Mouse (Mus musculus) hindbrain, embryonic 14.5 days (tissue): ENCODE measurements around the gene Lfng. TPM values are rescaled to one million over a fixed set of nuclear protein-coding genes. Genes with fewer than 3 reads are reported as not detected.

ENCODE experiments used
- ATAC-seq: fragments of 200-750 bp; cut with Nextera tagmentation; 2 replicates; pipeline ENCODE4 v1.8.0; 2017; ENCODE audit warnings: moderate number of reproducible peaks, mild to moderate bottlenecking, moderate TSS enrichment, moderate library complexity; ENCODE audit not compliant: low FRiP score
- DNase-seq: peaks from one replicate; pipeline ENCODE4 v3.0.0-alpha.2; 2015; ENCODE audit warnings: low spot score
- H3K27ac ChIP-seq: fragments of 300-500 bp; sonication (generic); 2 replicates; pipeline ENCODE4 v1.5.1; 2014; ENCODE audit warnings: mild to moderate bottlenecking, moderate library complexity
- H3K27me3 ChIP-seq: fragments of 300-500 bp; sonication (generic); 2 replicates; pipeline ENCODE4 v1.6.1; 2014; ENCODE audit warnings: mild to moderate bottlenecking, low read length, mixed read lengths; ENCODE audit not compliant: control insufficient read depth, insufficient read depth
- H3K36me3 ChIP-seq: fragments of 300-500 bp; sonication (generic); replicated peaks from 2 replicates; pipeline ENCODE4 v1.6.1; 2014; ENCODE audit not compliant: control insufficient read depth, insufficient read depth
- H3K4me1 ChIP-seq: fragments of 300-500 bp; sonication (generic); replicated peaks from 2 replicates; pipeline ENCODE4 v1.6.1; 2014; ENCODE audit warnings: antibody characterized with exemption, low read length, mixed read lengths; ENCODE audit not compliant: control insufficient read depth, insufficient read depth
- H3K4me2 ChIP-seq: fragments of 300-500 bp; sonication (generic); replicated peaks from 2 replicates; pipeline ENCODE4 v1.6.1; 2014; ENCODE audit warnings: mild to moderate bottlenecking, moderate library complexity
- H3K4me3 ChIP-seq: fragments of 300-500 bp; sonication (generic); replicated peaks from 2 replicates; pipeline ENCODE4 v1.5.1; 2014; ENCODE audit warnings: mild to moderate bottlenecking, low read length
- H3K9ac ChIP-seq: fragments of 300-500 bp; sonication (generic); 2 replicates; pipeline ENCODE4 v1.6.1; 2014
- H3K9me3 ChIP-seq: fragments of 300-500 bp; sonication (generic); 2 replicates; pipeline ENCODE4 v1.6.1; 2016; ENCODE audit warnings: low read length; ENCODE audit not compliant: control insufficient read depth
- WGBS: fragments of 180-500 bp; shearing (Covaris S2); extraction: QIAGEN DNeasy Blood & Tissue Kit; methylation state at CpG from one replicate; pipeline ENCODE4 v1.1.7; 2014; 5-methylcytosine and 5-hydroxymethylcytosine counted together
- polyA plus RNA-seq: library from polyadenylated mRNA; unstranded; fragments of >200 nt; fragmentation: Nextera tagmentation; extraction: Ambion mirVana; gene quantifications from 2 replicates; pipeline ENCODE4 v1.2.1, GENCODE M21; 2014

Lfng gene
- polyA plus RNA-seq, 1 experiment from 2014 or later, result 25.7 TPM

DNA sequence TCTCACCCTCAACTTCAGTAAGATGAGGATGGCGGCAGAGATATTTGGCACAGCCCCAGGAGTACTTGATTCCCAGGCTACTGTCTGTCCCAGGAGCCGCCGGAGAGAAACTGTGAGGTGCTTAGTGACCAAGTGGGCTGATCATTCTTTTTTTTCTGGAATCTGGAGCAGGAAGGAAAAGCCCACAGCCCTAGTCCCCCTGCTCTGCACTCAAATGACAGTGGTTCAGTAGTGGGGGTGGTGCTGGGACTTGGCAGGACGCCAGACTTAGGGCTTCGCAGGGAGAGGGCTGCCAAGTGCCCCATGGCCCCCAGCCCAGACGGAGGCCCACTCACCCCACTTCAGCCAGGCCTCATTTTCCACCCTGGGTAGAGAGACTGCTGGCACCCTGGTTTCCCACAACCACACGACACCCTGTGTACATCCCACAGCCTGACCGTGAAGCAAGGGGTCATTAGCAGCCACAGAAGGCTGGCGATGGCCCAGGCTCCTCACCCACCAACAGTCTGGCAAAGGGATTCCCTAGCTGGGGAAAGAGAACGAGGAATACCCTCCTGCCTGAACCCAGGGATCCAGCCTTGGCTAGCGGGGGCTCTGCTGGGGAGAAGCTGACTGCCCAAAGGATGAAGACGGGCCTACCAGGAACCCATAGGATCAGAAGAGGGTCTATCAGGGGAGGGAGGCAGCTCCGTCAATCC is 40.9 kb downstream of the Lfng start:
- peak; percentile 70 for DNase-seq
- H3K4me1 ChIP-seq, result peaks cover 56% of the 10 kb centered on the region

DNA sequence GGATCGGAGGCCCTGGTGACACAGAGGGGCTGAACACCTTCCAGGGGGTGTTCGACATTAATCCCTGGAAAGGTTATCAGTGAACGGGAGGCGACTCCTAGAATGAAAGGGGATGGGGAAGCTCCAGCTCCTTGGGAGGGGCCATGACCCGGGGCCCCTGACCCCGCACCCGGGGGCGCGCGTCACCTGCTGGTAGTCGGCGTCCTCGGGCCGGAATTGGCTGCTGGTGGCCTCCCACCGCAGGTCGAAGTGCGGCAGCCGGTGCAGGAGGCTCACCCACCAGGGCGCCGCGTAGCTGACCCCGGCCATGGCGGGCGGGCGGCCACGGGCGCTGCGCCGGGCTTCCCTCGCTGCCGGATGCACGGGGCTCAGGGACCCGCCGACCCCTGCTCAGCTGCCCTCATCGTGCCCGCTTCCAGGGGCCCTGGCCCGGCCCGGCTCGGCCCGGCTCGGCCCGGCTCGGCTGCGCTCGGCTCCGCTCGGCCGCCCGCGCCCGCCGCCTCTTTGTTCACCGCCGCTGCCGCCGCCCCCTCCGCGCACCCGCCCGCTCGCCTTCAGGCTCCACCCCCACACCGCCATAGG is 41.5 kb downstream of the Lfng start, which contains the start of gene Ttyh3:
TSS of gene Ttyh3 (minus strand) at position 513 of the 582 bp plus-strand sequence.
- H3K36me3 ChIP-seq, result peaks cover 25% of the 10 kb centered on the region
- no peak for DNase-seq
- H3K4me1 ChIP-seq, result peaks cover 50% of the 10 kb centered on the region

More for the DNA sequence above, 40.9 kb downstream of the Lfng start:
- WGBS, result 3% methylated on average over 13 of the region's 13 CpGs
- Histone ChIP-seq H3K36me3 (peaks cover 27% of the 10 kb centered on the region), H3K9me3 (no peaks in the 10 kb centered on the region), H3K27me3 (no peaks in the 10 kb centered on the region), H3K27ac (peak overlapping the region; percentile 96), H3K4me3 (peak overlapping the region; percentile 100), H3K9ac (peak overlapping the region; percentile 100), H3K4me2 (peak overlapping the region; percentile 100)
- ATAC-seq, result peak; percentile 46

DNA sequence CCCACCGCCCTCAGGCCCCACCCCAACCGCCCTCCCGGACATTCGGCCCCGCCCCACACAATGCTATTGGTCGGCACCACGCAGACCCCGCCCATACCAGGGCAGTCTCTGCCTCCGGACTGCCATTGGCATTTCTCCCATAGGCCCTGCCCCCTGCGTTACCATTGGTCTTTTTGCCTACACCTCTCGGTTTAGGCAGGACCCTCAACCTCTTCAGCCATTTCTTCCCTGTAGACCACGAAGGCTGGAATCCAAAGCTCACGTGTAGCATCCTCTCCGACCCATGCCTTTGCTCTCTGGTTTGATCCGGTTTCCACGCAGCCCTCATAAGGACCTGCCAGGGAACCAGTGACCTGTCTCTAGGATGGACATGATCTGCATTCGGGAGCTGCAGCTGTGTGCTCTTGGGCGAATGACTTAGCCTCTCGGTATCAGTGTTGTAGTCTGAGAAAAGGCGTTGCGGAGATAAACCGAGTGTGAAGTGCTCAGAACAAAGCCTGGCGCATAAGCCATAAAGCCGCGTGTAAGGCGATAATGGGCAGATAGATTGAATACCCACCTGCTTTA is 42.1 kb downstream of the Lfng start:
- peak; percentile 94 for DNase-seq
- Histone ChIP-seq H3K4me1 (peaks cover 48% of the 10 kb centered on the region), H3K36me3 (peaks cover 20% of the 10 kb centered on the region), H3K9me3 (no peaks in the 10 kb centered on the region), H3K4me2 (peak overlapping the region; percentile 56), H3K27ac (peak overlapping the region; percentile 96), H3K9ac (peak overlapping the region; percentile 51), H3K4me3 (peak overlapping the region; percentile 100), H3K27me3 (no peaks in the 10 kb centered on the region)
- 5% methylated on average over 26 of the region's 26 CpGs for WGBS
- ATAC-seq, result peak; percentile 93

More for the DNA sequence above, 41.5 kb downstream of the Lfng start, which contains the start of gene Ttyh3:
- Histone ChIP-seq H3K4me2 (peak within 1 kb of the TSS; percentile 100), H3K9me3 (no peaks in the 10 kb centered on the region), H3K9ac (peak within 1 kb of the TSS; percentile 100), H3K4me3 (peak within 1 kb of the TSS; percentile 100), H3K27me3 (no peaks in the 10 kb centered on the region), H3K27ac (peak within 1 kb of the TSS; percentile 96)
- peak; percentile 0; the same call in 1 of the 2 replicates for ATAC-seq
- under 1% methylated on average over 48 of the region's 62 CpGs for WGBS

DNA sequence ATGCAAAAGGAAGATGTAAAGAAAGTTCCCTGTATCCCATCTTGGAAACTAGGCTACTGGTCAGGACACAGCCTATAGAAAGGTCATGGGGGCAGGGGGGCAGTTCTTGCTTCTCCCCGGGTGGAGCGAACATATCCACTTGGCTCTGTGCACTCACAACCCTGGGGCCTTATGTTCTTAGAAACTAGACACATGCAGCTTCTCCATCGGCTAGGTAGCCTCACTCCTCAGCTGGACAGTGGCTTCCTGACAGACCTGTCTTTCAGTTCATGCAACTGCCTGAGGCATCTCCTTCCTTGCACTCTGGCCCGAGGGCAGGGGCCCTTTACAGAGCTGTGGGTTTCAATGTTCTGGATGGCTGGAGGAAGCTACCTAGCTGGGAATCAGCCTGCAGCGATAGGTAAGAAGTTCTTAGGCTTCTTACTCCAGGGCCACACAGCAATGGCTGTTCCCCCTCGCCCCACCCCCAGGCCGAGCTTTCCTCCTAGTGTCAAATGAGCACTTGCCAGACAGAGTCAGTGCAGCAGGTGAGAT is 42.8 kb downstream of the Lfng start:
- H3K27ac ChIP-seq, result peak overlapping the region; percentile 96
- peaks cover 40% of the 10 kb centered on the region for H3K4me1 ChIP-seq
- peak overlapping the region; percentile 100; the same call in 1 of the 2 replicates for H3K4me3 ChIP-seq
- H3K9ac ChIP-seq, result peak overlapping the region; percentile 51
- ATAC-seq, result no peak
- DNase-seq, result no peak
- H3K36me3 ChIP-seq, result peaks cover 14% of the 10 kb centered on the region; the same call in 1 of the 2 replicates
- peak overlapping the region; percentile 56 for H3K4me2 ChIP-seq
- H3K9me3 ChIP-seq, result no peaks in the 10 kb centered on the region
- 74% methylated on average over 7 of the region's 7 CpGs for WGBS
- no peaks in the 10 kb centered on the region for H3K27me3 ChIP-seq

DNA sequence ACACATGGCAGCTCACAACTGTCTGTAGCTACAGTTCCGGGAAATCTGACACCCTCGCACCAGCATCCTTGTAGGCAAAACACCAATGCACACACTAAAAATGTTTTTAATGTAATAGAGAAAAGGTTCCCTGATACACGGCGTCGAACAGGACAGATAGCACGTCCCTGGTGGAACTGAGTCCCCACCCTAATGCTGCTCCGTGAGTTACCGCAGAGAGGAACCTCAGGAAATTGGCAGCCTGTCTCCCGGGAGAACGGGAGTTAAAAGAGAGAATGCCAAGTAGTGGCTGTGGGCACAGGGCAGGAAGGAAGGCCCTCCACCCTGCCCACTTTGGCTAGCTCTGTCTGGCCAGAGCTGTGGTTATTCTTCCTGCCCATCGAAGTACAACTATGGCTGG is 44.1 kb downstream of the Lfng start:
- Histone ChIP-seq H3K36me3 (peaks cover 3% of the 10 kb centered on the region; the same call in 1 of the 2 replicates), H3K4me3 (no peak overlapping the region), H3K4me1 (peaks cover 28% of the 10 kb centered on the region), H3K9me3 (no peaks in the 10 kb centered on the region), H3K9ac (no peak overlapping the region), H3K27me3 (no peaks in the 10 kb centered on the region), H3K4me2 (no peak overlapping the region), H3K27ac (no peak overlapping the region)
- no peak for DNase-seq
- ATAC-seq, result no peak
- 72% methylated on average over 11 of the region's 11 CpGs for WGBS

DNA sequence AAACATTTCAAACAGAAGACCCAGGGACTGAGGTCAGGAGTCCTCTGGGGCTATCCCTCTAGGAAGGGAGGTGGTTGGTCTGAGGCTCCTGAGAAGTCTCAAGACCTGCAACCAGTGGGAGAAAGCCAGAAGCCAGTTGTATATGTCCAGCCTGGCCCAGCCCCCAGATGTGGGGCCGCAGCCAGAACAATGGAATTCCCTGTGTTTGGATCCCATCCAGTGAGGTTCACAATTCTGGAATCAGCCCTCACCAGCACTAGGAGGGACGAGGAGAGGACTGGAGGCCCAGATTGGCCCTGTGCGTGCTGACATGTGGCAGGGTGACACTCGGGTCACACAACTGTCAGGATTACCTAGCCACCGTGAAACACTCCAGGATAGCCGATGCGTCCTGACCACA is 45.5 kb downstream of the Lfng start:
- no peak overlapping the region for H3K27ac ChIP-seq
- no peak for ATAC-seq
- H3K4me2 ChIP-seq, result no peak overlapping the region
- H3K4me3 ChIP-seq, result no peak overlapping the region
- no peak overlapping the region for H3K9ac ChIP-seq
- H3K27me3 ChIP-seq, result no peaks in the 10 kb centered on the region
- no peaks in the 10 kb centered on the region for H3K9me3 ChIP-seq
- WGBS, result 67% methylated on average over 7 of the region's 7 CpGs
- peaks cover 14% of the 10 kb centered on the region for H3K4me1 ChIP-seq
- no peak for DNase-seq
- H3K36me3 ChIP-seq, result no peaks in the 10 kb centered on the region

DNA sequence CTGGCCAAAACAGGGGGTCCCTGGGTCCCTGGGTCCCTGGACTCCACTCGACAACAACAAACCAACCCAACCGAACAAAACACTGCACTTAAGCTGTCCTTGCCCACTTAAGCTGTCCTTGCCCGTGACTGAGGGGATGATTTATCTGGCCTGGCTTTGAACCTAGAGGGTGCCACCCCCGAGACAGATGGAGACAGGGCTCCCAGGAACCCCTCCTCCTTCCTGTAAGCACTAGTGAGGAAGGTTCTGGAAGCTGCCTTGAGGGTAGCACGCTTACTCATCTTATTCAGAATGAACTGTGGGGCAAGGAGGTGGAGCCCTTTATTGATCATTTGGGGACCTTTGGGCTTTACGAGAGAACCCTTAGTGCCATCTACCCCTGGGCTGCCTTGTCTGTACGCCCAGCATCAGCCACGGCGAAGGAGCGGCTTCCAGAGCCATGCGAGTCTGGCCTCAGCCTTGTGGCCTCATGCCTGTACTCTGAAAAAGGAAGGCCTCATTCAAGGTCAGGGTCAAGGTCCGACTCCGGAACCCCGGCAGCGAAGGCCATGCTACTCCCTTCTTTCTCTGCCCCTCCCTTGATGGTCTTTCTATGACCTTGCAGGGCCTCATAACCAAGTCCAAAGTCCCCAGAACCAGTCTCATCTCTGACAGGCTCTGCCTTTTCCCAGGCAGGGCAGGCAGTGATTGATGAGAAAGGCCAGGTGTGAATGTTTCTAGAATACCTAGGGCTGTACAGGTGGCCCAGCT is 47.2 kb downstream of the Lfng start:
- H3K4me3 ChIP-seq, result no peak overlapping the region
- H3K9me3 ChIP-seq, result no peaks in the 10 kb centered on the region
- 83% methylated on average over 15 of the region's 15 CpGs for WGBS
- no peak overlapping the region for H3K4me2 ChIP-seq
- peaks cover 12% of the 10 kb centered on the region; the same call in 1 of the 2 replicates for H3K4me1 ChIP-seq
- H3K27me3 ChIP-seq, result no peaks in the 10 kb centered on the region
- ATAC-seq (no peak), DNase-seq (no peak)
- H3K36me3 ChIP-seq, result no peaks in the 10 kb centered on the region
- H3K9ac ChIP-seq, result no peak overlapping the region
- no peak overlapping the region for H3K27ac ChIP-seq

DNA sequence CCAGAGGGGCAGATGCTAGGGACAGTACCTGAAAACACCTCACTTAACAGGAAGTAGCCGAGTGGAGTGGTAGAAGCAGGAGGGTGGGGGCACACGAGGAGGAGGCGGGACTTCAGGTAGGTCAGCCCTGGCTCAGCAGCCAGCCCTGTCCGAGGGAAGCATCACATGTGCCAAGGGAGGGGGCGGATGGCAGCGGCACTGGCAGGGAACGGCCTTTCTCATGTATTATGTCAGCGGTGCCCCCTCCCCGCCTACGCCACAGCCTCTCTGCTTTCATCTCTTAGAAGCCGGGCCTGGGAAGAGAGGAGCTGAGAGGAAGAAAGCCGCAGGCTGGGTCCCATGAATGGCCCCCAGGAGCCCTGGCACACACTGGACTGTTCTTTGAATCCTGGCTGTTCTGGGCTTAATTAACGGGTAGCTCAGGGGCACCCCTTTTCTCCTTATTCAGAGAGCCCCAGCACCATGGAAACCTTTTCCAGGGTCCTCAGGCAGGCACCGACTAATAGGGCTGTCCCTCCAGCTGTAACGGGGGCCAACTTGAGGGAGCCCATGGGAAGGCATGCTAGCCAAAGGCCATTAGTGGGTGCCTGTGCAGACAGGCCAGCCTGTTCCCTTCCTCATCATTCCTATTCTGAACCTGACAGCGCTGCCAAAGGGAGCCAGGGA is 52.6 kb downstream of the Lfng start:
- DNase-seq, result peak; percentile 54
- H3K9me3 ChIP-seq, result no peaks in the 10 kb centered on the region
- WGBS, result 19% methylated on average over 16 of the region's 16 CpGs
- H3K4me3 ChIP-seq, result no peak overlapping the region
- H3K4me1 ChIP-seq, result peaks cover 24% of the 10 kb centered on the region
- no peak overlapping the region for H3K4me2 ChIP-seq
- peak; percentile 88 for ATAC-seq
- no peaks in the 10 kb centered on the region for H3K27me3 ChIP-seq
- H3K9ac ChIP-seq, result no peak overlapping the region
- H3K36me3 ChIP-seq, result no peaks in the 10 kb centered on the region
- H3K27ac ChIP-seq, result peak overlapping the region; percentile 77
